Mouse (Mus musculus) spleen, postnatal 10 days (tissue): Measurements from ENCODE around the gene Prm1.
"Not testable (repeated sequence)": the region's sequence is repeated elsewhere in the genome, so short reads cannot be mapped to it uniquely, and the experiment has no call there.

Source experiments
- DNase-seq, 2 experiments: peaks; one replicate each; pipeline ENCODE4 v3.0.0; 2021 to 2022; ENCODE audit warnings: low spot score in 2 of 2

The Prm1 gene

DNA sequence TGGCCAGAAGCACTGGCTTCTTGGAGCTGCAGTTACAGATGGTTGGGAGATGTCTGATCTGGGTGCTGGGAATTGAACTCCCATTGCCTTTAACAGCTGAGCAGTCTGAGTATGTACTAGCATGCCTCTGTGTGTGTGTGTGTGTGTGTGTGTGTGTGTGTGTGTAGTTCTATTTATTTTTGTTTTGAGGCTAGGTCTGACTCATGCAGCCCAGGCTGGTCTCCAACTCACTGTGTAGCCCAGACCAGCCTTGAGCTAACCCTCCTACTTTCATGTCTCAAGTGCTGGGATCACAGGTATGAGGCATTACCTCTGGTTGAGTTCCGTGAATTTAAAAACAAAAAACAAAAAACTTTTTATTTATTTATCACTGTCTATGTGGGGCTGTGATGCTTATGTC is 18.9 kb upstream of the Prm1 start:
- no peak for DNase-seq

DNA sequence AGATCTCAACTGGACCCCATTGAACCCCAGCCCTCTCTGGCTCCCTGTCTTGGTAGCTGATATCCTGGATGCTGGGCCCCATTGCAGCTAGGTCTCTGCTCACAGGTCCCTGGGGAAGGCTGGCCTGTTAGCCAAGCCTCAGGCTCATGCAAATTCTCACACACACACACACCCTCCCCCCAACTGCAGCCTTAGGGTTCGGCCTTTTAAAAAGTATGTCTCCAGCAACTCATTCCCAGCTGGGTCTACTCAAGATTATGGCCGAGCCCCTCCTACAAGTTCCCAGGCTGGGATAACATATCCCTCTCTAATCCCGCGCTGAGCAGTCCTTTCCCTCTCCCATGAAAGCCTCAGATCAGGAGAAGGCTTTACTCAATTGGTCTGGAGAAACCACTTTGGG is 15.7 kb upstream of the Prm1 start:
- DNase-seq: peak in 1 of 2 experiments; percentile 30

DNA sequence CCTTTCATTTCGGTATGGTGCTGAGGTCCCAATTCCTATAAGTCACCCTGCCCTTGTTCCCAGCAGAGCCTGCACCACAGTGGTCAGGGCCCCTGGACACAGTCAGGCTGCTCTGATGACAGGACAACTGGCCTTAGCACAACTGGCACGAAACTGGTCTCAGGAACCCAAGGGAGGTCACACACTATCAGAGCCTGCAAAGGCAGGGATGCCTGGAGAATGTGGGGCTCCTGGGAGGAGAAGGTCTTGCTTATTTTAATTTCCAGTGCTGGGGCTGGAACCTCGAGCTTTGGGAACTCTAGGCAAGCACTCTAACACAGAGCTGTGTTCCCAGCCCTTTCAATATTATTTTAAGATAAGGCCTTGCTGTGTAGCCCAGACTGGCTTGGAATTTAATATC is 14.3 kb upstream of the Prm1 start:
- no peak for DNase-seq

DNA sequence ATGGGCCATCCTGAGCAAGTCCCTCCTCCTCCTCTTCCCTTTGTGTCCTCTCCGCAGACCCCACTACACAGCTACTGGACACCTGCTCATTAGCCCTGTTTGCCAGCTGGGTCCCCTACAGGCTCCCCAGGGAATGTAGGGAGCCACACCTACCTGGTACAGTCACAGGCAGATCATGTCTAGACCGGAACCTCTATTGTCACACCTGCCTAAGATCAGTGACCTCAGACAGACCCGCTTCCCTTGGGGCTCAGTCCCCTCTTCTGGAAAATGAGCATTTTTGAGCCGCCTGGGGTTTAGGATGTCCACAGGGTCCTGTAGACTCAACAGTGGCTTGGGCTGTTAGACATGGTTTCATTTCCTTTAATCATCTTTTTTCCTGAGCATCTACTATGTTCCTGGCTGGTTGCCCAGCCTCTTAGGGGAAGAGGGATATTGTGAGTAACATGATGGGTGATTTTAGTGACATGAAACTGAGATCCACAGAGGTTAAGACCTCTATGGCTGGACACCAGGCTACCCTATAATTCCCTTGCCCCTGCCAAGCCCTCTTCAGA is 13.0 kb upstream of the Prm1 start:
- no peak for DNase-seq

DNA sequence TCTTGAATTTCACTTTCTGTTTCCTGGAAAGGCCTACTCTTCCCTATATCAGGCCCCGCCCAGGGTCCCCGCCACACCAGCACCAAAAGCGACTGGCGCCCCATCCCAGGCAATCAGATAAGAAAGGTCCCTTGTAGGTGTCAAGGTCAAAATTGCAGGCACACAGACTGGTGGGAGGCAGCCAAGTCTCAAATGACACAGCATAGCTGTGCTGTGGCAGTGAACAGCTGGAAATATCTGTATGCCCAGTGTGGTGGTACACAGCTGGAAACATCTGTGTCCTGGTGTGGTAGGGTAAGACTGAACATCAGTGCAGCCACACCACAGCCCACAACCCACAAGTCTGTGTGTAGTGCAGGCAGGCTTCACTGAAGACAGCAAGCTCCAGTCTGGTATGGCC is 9.2 kb upstream of the Prm1 start:
- no peak for DNase-seq

DNA sequence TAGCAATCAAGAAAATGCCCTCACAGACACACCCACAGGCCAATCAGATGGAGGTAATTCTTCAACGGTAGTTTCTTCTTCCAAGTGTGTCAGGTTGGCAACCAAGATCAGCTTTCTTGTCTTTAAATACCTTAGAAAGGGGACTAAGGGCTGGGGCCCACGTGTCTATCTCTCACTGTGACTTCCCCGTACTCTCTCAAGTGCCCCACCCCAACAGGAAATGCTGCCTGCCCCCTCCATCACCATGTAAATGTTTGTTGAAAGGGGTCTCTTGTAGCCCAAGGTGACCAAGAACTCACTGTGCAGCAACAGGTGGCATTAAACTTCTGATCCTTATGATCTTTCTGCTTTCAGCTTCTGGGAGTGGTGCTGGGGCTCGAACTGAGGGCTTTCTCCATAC is 8.1 kb upstream of the Prm1 start:
- DNase-seq: no peak

DNA sequence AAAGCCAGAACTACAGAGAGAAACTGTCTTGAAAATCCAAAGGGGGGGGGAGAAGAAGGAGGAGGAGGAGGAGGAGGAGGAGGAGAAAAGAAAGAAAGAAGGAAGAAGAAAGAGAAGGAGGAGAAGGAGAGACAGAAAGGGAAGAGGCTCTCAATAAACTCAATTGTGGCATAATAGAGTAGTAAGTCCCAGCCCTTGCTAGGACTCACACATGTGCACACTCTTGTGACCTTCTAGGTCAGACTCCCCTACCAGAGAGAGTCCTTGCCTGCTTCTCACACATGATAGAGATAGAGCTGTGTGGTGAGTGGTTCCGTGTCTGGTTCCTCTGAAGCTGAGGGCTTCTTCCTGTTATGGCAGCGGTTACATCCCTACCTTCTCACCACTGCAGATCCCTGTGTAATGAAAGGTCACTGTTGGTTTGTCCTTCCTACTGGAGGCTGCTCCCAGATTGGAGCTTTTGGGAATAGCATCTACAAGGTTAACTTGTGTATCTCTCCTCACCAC is 7.3 kb upstream of the Prm1 start, which contains the start of gene Gm11172:
Gene Gm11172, plus strand, starts transcription at position 51 of the 507 bp plus-strand sequence.
- DNase-seq: no peak

DNA sequence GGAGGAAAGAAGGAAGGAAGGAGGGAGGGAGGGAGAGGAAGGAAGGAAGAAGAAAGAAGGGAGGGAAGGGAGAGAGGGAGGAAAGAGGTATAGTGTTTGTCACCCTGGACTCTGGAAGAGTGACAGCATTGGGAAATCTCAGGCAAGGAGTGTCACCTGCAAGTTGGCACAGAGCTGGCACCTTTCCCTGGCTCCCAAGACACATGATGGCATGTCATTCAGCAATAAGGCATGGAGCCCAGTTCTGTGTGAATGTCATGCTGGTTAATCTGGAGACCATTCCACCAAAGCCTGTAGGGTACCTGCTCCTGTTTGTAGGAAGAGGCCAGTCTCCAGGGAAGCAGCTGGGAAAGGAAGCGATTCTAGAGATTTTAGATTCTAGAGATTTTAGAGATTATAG is 4.7 kb upstream of the Prm1 start:
- DNase-seq: no peak

DNA sequence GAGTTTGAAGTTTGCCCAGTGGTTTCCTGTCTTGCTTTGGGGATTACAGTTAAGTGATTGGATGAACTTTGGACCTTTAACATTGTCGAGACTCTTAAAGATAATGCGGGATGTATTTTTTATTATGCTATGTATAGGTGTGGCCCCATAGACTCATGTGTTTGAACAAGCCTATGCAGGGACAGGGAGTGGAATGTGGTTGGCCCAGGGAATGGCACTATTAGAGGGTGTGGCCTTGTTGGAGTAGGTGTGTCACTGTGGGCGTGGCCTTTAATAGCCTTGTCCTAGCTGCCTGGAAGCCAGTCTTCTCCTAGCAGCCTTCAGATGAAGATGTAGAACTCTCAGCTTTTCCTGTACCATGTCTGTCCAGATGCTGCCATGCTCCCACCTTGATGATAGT is 3.2 kb downstream of the Prm1 start:
- not testable (repeated sequence) for DNase-seq

DNA sequence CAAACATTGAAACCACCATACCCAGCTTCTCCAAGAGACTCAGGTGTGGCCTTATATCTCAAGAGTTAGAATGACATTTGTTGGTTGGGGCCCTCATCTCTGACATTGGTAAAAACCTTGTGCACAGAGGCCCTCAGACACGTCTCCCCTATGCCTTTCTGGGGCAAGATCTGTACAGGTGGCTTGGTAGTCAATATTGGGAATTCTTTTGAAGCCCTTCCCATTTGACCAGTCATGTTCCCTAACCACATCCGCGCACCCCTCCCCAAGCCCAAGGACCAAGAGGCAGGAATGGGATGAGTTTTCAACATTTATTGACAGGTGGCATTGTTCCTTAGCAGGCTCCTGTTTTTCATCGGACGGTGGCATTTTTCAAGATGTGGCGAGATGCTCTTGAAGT is 9.6 kb downstream of the Prm1 start, which contains the start of gene Prm2:
Gene Prm2, minus strand, starts transcription at position 101 of the 400 bp plus-strand sequence.
- DNase-seq: no peak

DNA sequence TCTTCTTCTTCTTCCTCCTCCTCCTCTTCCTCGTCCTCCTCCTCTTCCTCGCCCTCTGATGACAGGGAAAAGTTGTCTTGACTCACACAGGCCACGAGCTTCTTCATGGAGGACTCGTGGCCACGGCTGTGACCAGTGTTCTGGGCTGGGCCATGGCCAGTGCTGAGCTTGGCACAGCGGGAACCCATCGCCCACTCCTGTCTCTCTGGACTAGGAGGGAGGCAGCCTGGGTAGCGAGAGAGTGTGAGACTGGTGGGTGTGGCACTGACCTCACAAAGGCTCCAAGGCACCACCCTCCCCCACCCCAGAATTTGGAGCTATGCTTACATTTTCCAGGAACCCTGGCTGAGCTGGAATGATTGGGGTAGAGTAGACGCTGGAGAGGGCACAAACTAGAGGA is 14.9 kb downstream of the Prm1 start, which contains the start of gene Prm3:
Gene Prm3, minus strand, starts transcription at position 213 of the 400 bp plus-strand sequence.
- DNase-seq: no peak

DNA sequence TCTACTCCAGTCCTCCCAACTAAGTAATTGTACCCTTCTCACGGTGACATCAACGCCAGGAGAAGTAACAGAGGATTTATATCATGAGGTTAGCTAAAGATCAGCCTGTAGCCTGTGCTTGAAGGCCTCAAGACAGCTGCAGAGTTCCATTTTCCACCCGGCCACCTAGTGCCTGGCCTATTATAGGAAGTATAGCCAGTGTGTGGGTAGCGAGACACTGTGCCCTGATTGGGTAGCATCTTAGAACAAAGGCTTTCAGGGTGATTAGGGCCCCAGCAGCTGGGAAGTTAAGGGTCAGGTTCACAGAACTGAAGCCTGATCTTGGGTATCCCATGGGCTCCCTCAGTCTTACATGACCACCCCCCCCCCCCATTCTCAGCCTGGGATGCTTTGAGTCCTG is 16.8 kb downstream of the Prm1 start:
- no peak for DNase-seq

DNA sequence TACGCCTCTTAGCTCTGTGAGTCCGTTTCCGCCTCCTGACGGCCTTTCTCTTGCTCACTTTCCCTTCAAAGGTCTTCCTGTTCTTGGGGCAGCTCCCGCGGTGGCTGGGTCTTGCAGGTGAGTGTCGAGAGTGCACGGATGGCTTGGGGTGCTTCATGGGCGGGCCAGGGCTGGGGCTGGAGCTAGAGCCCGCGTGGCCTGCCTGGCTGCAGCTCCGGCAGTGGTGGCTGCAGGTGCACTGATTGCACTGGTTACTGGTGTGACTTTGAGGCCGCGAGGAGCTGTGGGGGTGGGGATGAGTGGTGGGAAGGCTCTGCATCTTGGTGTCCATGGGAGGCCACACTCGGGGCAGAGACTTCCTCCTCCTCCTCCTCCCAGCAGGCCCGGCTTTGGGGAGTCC is 17.4 kb downstream of the Prm1 start, which contains the start of gene Tnp2:
Gene Tnp2, minus strand, starts transcription at position 390 of the 400 bp plus-strand sequence.
- no peak for DNase-seq

DNA sequence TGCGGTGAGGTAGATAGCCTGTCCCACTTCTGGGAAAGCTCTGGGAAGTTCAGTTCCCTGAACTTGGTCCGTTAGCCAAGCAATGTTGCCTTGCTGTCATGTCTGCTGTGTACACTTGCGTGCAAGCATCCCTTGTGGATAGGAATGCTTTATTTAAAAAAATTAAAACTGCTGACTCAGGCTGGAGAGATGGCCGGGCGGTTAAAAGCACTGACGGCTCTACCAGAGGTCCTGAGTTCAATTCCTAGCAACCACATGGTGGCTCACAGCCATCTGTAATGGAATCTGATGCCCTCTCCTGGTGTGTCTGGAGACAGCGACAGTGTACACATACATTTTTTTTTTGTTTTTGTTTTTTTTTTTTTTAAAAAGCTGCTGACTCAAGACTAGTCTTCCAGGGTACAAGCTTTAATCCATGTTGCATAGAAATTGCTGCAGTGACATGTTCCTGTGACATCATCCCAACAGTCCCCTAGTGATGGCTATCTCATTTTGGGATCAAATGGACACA is 18.0 kb downstream of the Prm1 start:
- DNase-seq: no peak

DNA sequence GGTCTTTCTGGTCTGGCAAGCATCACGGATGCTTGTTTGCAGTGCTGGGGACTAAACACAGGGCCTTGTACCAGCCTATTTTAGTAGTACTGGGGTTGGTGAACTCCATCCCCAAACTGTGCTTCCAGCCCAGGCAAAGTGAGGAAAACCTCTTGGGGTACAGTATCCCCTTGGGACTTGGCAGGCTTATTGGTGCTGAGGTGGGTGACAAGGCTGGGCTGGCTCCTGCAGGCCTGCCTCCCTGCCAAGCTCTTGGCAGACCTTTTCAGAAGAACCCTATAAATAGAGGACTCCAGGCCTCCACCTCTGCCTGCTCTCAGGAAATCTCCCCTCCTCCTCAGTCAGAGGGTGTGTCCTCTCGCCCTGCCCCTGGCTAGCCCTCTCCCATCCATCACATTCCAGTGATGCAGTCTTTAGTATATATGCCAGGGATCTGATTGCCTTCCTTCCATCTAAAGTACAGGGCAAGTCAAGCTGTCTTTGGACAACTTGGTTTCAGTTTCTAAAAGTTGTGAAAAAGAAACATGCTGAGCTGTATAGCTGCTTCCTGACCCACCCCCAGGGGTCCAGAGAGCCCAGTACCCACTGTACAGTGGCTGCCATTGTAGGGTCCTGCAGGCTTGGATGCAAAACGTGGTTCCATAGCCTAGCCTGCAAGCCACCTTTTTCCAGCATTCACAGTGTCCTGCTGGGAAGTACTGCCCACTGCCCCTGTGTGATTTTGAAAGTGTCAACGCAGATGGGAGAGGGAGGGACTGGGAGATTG is 18.7 kb downstream of the Prm1 start:
- no peak for DNase-seq

DNA sequence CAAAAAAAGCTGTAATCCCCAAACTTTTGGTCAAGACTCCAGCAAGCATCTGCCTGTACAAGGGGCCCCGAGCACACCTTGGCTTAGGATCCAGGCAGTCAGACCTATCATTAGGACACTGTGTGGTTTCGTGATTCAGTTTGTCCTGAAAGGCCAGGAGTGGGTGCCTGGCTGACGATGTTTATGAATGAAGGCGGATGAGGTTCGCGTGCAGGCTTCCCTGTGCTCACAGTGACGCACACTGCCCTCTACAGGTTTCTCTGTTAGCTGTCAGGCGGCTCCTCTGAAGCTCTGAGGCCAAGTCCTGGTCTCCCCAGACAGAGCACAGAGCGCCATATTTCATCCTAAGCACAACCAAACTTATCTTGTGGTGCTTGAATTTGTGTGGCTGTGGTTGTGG is 19.4 kb downstream of the Prm1 start:
- DNase-seq: peak; percentile 54 to 83

DNA sequence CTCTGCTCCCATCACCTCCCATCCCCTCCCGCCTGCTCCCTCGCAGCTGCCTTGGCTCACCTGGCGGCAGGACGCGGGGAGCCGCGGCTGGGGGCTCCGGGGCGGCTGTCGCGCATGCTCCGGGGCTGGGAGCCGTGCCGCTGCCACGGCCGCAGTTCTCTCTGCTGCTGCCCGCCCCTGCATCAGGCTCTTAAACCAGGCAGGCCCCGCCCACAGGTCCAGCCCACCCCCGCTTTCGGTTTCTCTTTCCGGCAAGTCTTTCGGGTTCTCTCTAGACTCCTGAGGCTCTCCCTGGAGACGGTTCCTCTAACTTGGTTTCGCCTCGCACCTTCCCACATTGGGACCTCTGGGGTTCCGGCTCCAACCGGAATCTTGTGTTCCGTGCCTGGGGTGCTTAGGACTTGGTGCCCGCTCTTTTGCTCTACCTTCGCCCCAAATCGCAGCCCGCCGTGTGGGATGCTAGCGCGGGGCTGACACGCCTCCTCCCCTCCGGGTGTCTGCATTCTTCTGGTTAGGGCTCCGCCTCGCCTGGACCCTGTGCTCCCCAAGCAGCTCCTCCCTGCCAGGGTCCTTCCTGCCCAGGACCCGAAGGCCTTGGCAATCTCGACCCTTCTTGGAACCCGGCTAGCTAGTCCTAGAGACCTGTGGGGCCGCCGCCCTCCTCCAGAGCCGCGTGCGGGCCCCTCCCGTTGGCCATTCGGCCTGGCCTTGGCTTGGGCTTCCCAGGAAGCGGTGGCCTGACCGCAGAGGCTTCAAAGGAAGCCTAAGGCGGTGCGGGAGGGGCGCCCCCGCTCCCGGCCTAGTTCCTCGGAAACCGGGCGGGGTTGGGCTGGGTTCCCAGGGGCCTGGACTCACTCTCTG is 20.0 kb downstream of the Prm1 start, which contains the start of gene Socs1:
Gene Socs1, minus strand, starts transcription at position 166 of the 861 bp plus-strand sequence.
- peak; percentile 78 to 88 for DNase-seq

DNA sequence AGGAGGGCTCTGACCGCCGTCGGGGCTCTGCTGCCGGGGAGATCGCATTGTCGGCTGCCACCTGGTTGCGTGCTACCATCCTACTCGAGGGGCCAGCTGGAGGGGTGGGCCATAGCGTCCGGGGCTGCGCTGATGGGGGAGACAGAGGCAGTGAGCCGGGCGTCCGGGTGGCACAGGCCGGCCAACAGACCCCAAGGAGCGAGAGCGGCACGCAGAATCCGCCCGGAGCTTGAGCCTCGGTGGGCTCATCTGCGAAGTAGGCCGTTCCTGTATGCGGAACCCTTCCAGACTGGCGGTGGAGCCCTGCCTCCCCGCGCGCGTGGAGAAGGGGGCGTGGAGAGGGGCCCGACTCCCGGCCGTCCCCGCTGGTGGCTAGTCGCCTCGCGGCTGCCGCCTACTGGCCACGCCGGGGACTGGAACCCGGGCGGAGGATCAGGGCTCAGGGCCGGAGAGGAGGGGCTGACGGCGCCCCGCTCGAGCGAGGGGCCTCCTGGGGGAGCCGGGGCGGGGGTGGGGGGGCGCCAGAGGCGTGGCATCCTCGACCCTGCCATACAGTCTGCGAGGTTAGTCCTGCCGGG is 20.8 kb downstream of the Prm1 start:
- DNase-seq: peak; percentile 89 to 91

DNA sequence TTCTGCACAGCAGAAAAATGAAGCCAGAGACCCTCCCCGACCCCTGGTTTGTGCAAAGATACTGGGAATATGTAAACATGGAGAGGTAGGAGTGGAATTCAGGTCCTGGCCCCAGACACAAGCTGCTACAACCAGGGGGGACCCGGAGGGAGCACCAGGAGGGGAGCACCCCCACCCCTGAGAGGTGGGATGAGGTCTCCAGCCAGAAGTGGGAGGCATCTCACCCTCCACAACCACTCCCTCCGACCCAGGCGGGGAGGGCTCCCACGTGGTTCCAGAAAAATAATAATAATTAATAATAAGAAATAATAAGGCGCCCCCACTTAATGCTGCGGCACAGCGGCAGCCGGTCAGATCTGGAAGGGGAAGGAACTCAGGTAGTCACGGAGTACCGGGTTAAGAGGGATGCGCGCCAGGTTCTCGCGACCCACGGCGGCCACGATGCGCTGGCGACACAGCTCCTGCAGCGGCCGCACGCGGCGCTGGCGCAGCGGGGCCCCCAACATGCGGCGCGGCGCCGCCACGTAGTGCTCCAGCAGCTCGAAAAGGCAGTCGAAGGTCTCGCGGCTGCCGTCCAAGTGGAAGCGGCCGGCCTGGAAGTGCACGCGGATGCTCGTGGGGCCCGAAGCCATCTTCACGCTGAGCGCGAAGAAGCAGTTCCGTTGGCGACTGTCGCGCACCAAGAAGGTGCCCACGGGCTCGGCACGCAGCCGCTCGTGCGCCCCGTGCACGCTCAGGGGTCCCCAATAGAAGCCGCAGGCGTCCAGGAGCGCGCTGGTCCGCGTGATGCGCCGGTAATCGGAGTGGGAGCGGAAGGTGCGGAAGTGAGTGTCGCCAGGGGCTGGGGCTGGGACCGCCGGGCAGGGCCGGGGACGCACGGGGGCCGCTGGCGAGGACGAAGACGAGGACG is 21.5 kb downstream of the Prm1 start:
- peak in 1 of 2 experiments; percentile 51 for DNase-seq

DNA sequence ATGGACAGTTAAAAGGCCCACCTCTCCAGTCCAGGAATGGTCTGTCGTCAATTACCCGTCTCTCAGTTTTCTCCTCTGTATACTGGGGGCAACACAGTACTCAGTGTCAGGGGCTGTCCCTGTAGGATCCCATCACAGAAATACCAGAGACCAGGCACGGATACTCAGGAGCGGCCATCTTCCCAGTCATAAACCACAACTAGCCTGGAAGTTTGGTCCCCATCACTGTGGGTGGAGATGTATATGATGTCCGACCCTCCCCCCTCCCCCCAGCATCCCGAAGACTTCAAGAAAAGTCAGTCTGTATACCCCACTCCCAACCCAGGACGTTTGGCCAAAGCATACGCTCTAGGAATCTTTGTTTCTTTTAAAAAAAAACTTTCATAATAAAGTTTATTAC is 22.2 kb downstream of the Prm1 start:
- DNase-seq: no peak

DNA sequence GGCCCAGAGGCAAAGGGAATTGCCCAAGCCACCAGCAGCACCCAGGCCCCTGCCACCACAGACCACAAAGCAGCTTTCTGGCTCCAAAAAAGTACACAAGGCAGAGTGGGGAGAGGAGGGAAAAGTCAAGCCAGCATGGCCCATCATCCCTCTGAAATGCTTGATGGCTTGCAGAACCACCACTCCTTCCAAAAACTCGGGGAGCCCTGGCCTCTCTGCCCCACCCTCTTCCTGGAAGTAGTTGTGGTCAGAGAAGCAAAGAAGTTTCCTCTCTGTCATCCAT is 22.5 kb downstream of the Prm1 start:
- DNase-seq: no peak
